Mouse (Mus musculus): ENCODE data around the gene Nebl. TPM values are rescaled to one million over a fixed set of nuclear protein-coding genes. Genes with fewer than 3 reads are reported as not detected.

Gene Nebl
- polyA plus RNA-seq (2015; fragmentation: Nextera tagmentation; extraction: Ambion mirVana), result 12.4 and 12.5 TPM in 2 replicates

DNA sequence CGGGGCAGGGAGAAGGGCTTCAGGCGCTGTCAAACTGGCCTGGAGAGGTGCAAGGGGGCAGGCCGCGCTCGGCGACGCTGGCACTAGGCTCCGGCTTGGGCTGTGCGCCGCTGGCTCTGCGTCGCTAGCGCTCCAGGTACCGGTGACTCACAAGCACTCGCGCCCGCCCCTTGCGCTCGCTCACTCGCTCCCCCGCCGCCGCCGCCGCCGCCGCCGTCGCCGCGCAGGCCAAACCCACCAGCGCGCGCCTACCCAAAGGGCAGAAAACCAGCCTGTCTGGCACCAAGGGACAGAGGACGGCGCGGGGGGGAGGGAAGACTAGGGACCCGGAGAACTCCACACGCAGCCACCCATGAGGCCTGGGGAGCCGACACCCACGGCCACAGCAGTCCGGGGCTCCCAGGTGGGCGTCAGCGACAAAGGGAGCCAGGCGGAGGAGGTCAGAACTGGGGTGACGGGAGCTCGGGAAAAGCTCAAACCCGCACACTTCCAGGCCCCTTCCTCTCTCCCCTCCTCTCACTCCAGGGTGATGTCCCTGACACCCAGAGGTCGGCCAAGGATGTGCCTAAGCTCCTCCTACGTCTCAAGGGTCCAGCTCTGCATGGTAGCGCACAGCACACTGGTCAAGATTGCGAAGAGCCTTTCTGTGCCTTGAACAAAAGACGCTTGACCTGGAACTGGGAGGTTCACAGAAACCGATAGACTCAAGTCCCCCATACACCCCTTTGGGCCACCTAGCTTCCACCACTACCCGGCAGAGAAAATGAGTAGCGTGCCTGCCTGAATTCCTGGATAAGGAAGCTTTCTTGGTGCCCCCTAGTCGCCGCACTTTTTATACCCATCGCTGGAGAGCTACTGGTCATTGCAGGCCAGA, at the start of gene Nebl:
TSS of gene Nebl (minus strand) at position 508 of the 874 bp plus-strand sequence.
- 1% methylated on average over 58 of the region's 59 CpGs for WGBS
- H3K4me3 ChIP-seq, result peak within 1 kb of the TSS; percentile 51

GRCm38 (mm10) chr2:17770246-17770825, 39.1 kb upstream of the Nebl start:
- Histone ChIP-seq H3K27me3 (no peaks in the 10 kb centered on the region), H3K9me3 (no peaks in the 10 kb centered on the region), H3K9ac (no peak overlapping the region), H3K4me3 (no peak overlapping the region), H3K4me2 (no peak overlapping the region), H3K36me3 (no peaks in the 10 kb centered on the region), H3K27ac (replicated peaks) (no peak overlapping the region), H3K4me1 (replicated peaks) (no peaks in the 10 kb centered on the region)
- ATAC-seq (ENCODE audit: low FRiP score, low read depth), result no peak
- 95% methylated on average over 4 of the region's 4 CpGs for WGBS

More for the DNA sequence above, at the start of gene Nebl:
- Histone ChIP-seq H3K4me1 (replicated peaks) (peaks cover 18% of the 10 kb centered on the region), H3K27me3 (peaks cover 2% of the 10 kb centered on the region; the same call in 1 of the 2 replicates), H3K27ac (replicated peaks) (peak within 1 kb of the TSS; percentile 81), H3K4me2 (peak within 1 kb of the TSS; percentile 91), H3K36me3 (no peaks in the 10 kb centered on the region), H3K9ac (peak within 1 kb of the TSS; percentile 73), H3K9me3 (no peaks in the 10 kb centered on the region)
- peak; percentile 90 for ATAC-seq (ENCODE audit: low FRiP score, low read depth)

DNA sequence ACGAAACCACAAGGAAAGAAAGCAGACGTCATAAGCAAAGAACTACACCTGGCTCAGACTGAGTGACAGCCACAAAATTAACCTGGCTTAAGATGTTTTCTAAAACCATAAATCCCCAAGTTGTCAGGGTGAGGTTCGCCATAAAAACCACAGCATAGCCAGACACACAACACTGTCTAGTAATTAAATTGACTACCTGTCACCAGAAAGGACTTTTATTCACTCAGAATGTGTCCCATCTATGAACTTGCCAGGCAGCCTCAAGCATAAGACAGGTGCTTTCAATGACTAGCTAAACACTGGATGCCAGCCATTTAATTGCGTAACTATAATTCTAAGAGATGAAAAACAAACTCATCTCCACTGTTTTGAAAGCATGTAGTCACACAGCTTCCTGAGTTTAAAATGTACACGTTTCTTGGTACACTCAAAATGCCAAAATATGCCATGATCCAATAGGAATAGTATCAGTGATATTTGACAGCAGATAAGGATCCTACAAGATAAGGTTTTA, 38.0 kb upstream of the Nebl start:
- Histone ChIP-seq H3K4me3 (no peak overlapping the region), H3K9ac (no peak overlapping the region), H3K9me3 (no peaks in the 10 kb centered on the region), H3K4me2 (no peak overlapping the region), H3K27ac (replicated peaks) (no peak overlapping the region), H3K36me3 (no peaks in the 10 kb centered on the region), H3K27me3 (no peaks in the 10 kb centered on the region), H3K4me1 (replicated peaks) (no peaks in the 10 kb centered on the region)
- 81% methylated on average over 5 of the region's 5 CpGs for WGBS
- ATAC-seq (ENCODE audit: low FRiP score, low read depth), result no peak

DNA sequence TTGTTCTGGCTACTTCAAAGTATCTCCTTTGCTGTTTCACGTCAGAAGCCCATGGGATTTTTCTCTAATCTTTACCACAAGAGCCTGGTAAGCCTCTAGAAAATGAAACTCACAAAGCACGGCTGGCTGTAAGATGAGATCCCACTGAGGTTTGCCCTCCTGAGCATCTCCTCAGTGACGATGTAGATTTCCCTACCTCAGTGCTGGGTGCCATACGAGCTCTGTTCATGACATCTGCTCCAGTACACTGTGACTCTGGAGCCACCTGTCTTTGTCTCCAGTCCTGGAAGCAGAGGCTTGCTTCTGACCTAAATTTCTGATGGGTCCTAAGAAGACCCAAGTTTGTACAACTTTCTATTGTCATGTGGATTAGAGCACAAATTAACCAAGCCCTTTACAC, 25.0 kb upstream of the Nebl start:
- Histone ChIP-seq H3K27me3 (no peaks in the 10 kb centered on the region), H3K4me1 (replicated peaks) (no peaks in the 10 kb centered on the region), H3K36me3 (no peaks in the 10 kb centered on the region), H3K4me3 (no peak overlapping the region), H3K27ac (replicated peaks) (no peak overlapping the region), H3K9ac (no peak overlapping the region), H3K4me2 (no peak overlapping the region), H3K9me3 (no peaks in the 10 kb centered on the region)
- 64% methylated on average over 4 of the region's 4 CpGs for WGBS
- ATAC-seq (ENCODE audit: low FRiP score, low read depth), result no peak

DNA sequence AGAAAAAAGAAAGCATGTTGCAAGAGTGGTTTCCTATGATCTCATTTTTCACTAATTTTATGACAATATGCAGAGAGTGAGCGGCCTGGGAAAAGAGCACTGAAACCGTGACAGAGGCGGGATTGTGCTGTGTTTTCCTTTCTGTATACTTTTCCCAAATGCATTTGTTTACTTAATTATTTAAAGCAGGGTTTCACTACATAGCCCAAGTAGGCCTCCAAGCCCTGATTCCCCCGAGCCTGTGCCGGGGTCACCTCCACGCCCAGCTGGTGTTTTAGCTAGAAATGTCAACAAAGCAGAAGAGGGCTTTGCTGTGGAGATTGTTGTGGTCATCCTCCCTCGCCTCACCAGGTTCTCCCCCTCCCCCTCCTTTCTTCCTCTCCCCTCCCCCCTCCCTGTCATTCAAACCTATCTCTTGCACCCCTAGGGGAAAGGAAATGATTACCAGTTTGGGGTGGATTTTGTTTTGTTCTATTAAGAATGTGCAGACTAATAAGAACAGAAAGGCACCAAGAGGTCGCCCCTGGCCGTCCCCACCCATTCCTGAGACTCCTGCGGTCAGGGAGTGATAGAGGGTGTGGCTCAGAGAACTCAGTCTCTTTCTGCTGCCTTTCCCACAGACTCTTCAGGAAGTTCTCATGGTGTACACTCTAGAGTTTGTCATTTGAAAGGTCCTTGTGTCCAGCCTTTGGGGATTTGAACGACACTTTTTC, 10.9 kb upstream of the Nebl start:
- H3K4me3 ChIP-seq, result peak overlapping the region; percentile 33
- no peaks in the 10 kb centered on the region for H3K36me3 ChIP-seq
- H3K4me1 ChIP-seq (replicated peaks), result peaks cover 9% of the 10 kb centered on the region; the same call in 1 of the 2 replicates
- WGBS, result 14% methylated on average over 11 of the region's 11 CpGs
- no peaks in the 10 kb centered on the region for H3K27me3 ChIP-seq
- no peak overlapping the region for H3K9ac ChIP-seq
- H3K4me2 ChIP-seq, result peak overlapping the region; percentile 56
- H3K27ac ChIP-seq (replicated peaks), result no peak overlapping the region; the same call in 1 of the 2 replicates
- peak; percentile 50 for ATAC-seq (ENCODE audit: low FRiP score, low read depth)
- H3K9me3 ChIP-seq, result no peaks in the 10 kb centered on the region

- peak; percentile 76 for ATAC-seq (ENCODE audit: low FRiP score, low read depth)
- H3K27me3 ChIP-seq, result no peaks in the 10 kb centered on the region
- peaks cover 9% of the 10 kb centered on the region; the same call in 1 of the 2 replicates for H3K4me1 ChIP-seq (replicated peaks)
- H3K27ac ChIP-seq (replicated peaks), result no peak overlapping the region
- peak overlapping the region; percentile 33 for H3K4me3 ChIP-seq
- H3K4me2 ChIP-seq, result peak overlapping the region; percentile 56
- H3K9ac ChIP-seq, result no peak overlapping the region
- 2% methylated on average over 16 of the region's 16 CpGs for WGBS
- no peaks in the 10 kb centered on the region for H3K9me3 ChIP-seq
- no peaks in the 10 kb centered on the region for H3K36me3 ChIP-seq
Observed at GRCm38 (mm10) chr2:17741555-17741954, 10.3 kb upstream of the Nebl start.

GRCm38 (mm10) chr2:17740454-17740853, 9.2 kb upstream of the Nebl start:
- Histone ChIP-seq H3K4me3 (no peak overlapping the region), H3K4me2 (no peak overlapping the region), H3K9ac (no peak overlapping the region), H3K36me3 (no peaks in the 10 kb centered on the region), H3K27me3 (no peaks in the 10 kb centered on the region), H3K9me3 (no peaks in the 10 kb centered on the region), H3K4me1 (replicated peaks) (peaks cover 9% of the 10 kb centered on the region; the same call in 1 of the 2 replicates), H3K27ac (replicated peaks) (no peak overlapping the region)
- ATAC-seq (ENCODE audit: low FRiP score, low read depth), result no peak
- 45% methylated on average over 2 of the region's 2 CpGs for WGBS

DNA sequence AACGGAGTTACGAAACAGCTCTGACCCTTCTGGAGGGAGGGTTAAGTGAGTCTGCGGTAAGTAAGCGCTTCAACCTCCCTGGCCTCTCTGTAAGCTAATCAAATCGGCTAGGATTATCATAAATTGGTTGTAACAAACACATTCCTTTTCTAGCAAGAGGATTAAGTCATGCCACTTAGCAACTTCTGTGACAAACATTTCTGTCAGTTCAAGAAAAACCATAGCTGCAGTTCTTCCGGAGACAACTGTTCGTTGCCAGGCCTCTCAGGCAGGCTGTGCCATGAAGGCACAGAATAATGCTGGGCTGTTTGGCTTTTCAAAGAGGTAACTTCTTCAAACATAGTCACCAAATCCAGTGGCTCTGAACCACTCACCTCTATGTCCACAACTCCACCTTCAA, 946 bp upstream of the Nebl start:
- WGBS, result 37% methylated on average over 7 of the region's 7 CpGs
- H3K27ac ChIP-seq (replicated peaks), result no peak overlapping the region
- H3K4me3 ChIP-seq, result no peak overlapping the region
- H3K9ac ChIP-seq, result no peak overlapping the region
- H3K4me2 ChIP-seq, result peak overlapping the region; percentile 91
- H3K4me1 ChIP-seq (replicated peaks), result peaks cover 18% of the 10 kb centered on the region
- no peaks in the 10 kb centered on the region for H3K9me3 ChIP-seq
- no peak for ATAC-seq (ENCODE audit: low FRiP score, low read depth)
- H3K27me3 ChIP-seq, result peaks cover 2% of the 10 kb centered on the region; the same call in 1 of the 2 replicates
- no peaks in the 10 kb centered on the region for H3K36me3 ChIP-seq

- Histone ChIP-seq H3K4me1 (replicated peaks) (peaks cover 18% of the 10 kb centered on the region), H3K9me3 (no peaks in the 10 kb centered on the region), H3K4me3 (peak overlapping the region; percentile 51), H3K9ac (no peak overlapping the region), H3K4me2 (peak overlapping the region; percentile 91), H3K27me3 (peaks cover 2% of the 10 kb centered on the region; the same call in 1 of the 2 replicates), H3K36me3 (no peaks in the 10 kb centered on the region), H3K27ac (replicated peaks) (no peak overlapping the region; the same call in 1 of the 2 replicates)
- WGBS, result 17% methylated on average over 6 of the region's 6 CpGs
- ATAC-seq (ENCODE audit: low FRiP score, low read depth), result no peak
Observed at GRCm38 (mm10) chr2:17731831-17732200, 552 bp upstream of the Nebl start.

DNA sequence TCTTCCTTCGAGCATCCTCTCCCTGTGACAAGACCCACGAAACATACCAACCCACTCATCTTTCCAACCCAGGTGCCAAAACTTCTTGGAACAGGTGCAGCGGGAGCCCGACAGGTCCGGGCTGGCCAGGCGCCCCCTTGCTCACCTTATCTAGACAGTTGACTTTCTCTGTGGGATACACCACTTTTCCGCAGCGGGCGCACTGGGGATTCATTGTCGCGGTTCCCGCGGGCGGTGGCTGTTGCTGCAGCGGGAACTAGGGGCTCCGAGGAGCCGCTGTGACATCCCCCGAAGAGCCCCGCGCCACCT, 662 bp downstream of the Nebl start:
- peaks cover 18% of the 10 kb centered on the region for H3K4me1 ChIP-seq (replicated peaks)
- no peak; the same call in 1 of the 2 replicates for ATAC-seq (ENCODE audit: low FRiP score, low read depth)
- under 1% methylated on average over 20 of the region's 20 CpGs for WGBS
- peaks cover 2% of the 10 kb centered on the region; the same call in 1 of the 2 replicates for H3K27me3 ChIP-seq
- no peaks in the 10 kb centered on the region for H3K36me3 ChIP-seq
- H3K4me2 ChIP-seq, result peak overlapping the region; percentile 91
- H3K9ac ChIP-seq, result peak overlapping the region; percentile 73
- H3K4me3 ChIP-seq, result peak overlapping the region; percentile 51
- no peaks in the 10 kb centered on the region for H3K9me3 ChIP-seq
- H3K27ac ChIP-seq (replicated peaks), result peak overlapping the region; percentile 81

DNA sequence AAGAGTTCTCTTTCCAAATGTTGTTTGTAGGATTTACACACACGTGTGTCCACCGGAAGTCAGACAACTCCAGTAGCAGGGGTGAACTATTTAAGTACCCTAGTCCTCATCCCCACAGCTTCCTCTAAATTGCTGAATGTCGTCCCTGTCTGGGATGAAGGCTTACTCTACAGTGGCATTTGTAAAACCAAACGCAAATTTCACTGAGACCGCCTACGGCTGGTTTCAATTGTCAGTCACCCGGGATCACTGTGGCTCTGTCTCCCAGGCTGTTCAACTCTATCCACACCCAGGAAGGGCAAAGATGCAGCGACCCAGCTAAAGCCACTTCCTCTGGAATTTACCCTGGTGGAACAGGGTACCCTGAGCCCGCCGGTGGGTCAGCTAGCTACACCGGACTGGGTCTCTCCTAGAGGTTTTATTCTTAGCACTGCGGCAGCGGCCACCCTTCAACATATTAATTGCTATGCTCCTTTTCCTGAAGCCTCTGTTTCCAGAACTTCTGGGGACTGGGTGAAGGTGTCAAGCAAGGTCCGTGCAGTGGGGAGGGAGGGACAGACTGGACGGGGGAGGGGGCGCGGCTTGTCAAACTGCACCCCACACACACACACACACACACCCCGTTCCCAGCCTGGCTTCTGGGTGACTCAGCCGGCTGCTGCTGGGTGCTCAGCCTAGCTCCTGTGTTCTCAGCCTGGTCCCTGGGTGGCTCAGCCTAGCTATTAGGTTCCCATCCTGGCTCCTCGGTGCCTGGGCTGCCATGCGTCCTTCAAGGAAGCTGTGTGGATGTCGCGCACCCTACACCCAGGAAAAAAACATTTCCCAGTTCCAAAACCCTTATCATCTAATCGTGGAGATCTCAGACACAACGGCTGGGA, 1.3 kb downstream of the Nebl start:
- Histone ChIP-seq H3K9ac (peak overlapping the region; percentile 73), H3K4me2 (peak overlapping the region; percentile 91), H3K27ac (replicated peaks) (peak overlapping the region; percentile 81; the same call in 1 of the 2 replicates), H3K36me3 (no peaks in the 10 kb centered on the region), H3K27me3 (peaks cover 2% of the 10 kb centered on the region; the same call in 1 of the 2 replicates), H3K4me3 (peak overlapping the region; percentile 51), H3K4me1 (replicated peaks) (peaks cover 18% of the 10 kb centered on the region), H3K9me3 (no peaks in the 10 kb centered on the region)
- ATAC-seq (ENCODE audit: low FRiP score, low read depth), result peak; percentile 65
- WGBS, result 6% methylated on average over 25 of the region's 25 CpGs

All from hindbrain, embryonic 15.5 days (tissue).